Mouse (Mus musculus): ENCODE results near the gene Agpat2. TPM values are rescaled to one million over a fixed set of nuclear protein-coding genes. Genes with fewer than 3 reads are reported as not detected.

Gene Agpat2
- polyA plus RNA-seq, 1 experiment from 2014 or later, result 13.1 TPM

GRCm38 (mm10) chr2:26543155-26543554, 61.1 kb downstream of the Agpat2 start:
- H3K27ac ChIP-seq, result no peak overlapping the region
- H3K9me3 ChIP-seq (replicated peaks), result no peaks in the 10 kb centered on the region
- peaks cover 41% of the 10 kb centered on the region for H3K4me1 ChIP-seq
- no peak overlapping the region for H3K4me3 ChIP-seq
- no peaks in the 10 kb centered on the region; the same call in none of the 2 replicates for H3K27me3 ChIP-seq
- H3K36me3 ChIP-seq, result no peaks in the 10 kb centered on the region
- no peak for ATAC-seq (ENCODE audit: low FRiP score)
- no peak overlapping the region for H3K4me2 ChIP-seq (replicated peaks)
- 72% methylated on average over 4 of the region's 4 CpGs for WGBS
- no peak overlapping the region for H3K9ac ChIP-seq

MicroRNAs within 50 kb of the gene (microRNA counts, 519-probe panel; counts per million panel counts)
- microRNA mmu-miR-126-3p (6,145 counts per million, percentile 97 among the panel's probes with 10 or more counts), microRNA mmu-miR-126-5p (3,059 counts per million, percentile 69 among the panel's probes with 10 or more counts)

Small RNAs within 50 kb of the gene (microRNA-seq; reads per million reads assigned to microRNA genes)
- gene Mir126a (1.6 reads per million), gene Mir126b (not detected)

Other genes with a start within 250 kb of the Agpat2 start
- gene Card9, start 243.5 kb downstream of the Agpat2 start, polyA plus RNA-seq (2016; fragmentation: Nextera tagmentation; extraction: Ambion mirVana), result 0.78 and 1.1 TPM in 2 replicates
- gene Snapc4, start 223.8 kb downstream of the Agpat2 start, polyA plus RNA-seq (2016; fragmentation: Nextera tagmentation; extraction: Ambion mirVana), result 36.2 and 37.3 TPM in 2 replicates
- gene Entr1, start 215.1 kb downstream of the Agpat2 start, polyA plus RNA-seq (2016; fragmentation: Nextera tagmentation; extraction: Ambion mirVana), result 179 and 188 TPM in 2 replicates
- gene Pmpca, start 215.1 kb downstream of the Agpat2 start, polyA plus RNA-seq (2016; fragmentation: Nextera tagmentation; extraction: Ambion mirVana), result 107 and 110 TPM in 2 replicates
- gene Inpp5e, start 195.2 kb downstream of the Agpat2 start, polyA plus RNA-seq (2016; fragmentation: Nextera tagmentation; extraction: Ambion mirVana), result 31.4 and 35.4 TPM in 2 replicates
- 32.3 and 35.3 TPM in 2 replicates for gene Sec16a, start 159.2 kb downstream of the Agpat2 start, polyA plus RNA-seq (2016; fragmentation: Nextera tagmentation; extraction: Ambion mirVana)
- gene Notch1, start 87.8 kb downstream of the Agpat2 start, polyA plus RNA-seq (2016; fragmentation: Nextera tagmentation; extraction: Ambion mirVana), result 38.0 and 41.0 TPM in 2 replicates
- gene Egfl7, start 24.4 kb downstream of the Agpat2 start, polyA plus RNA-seq (2016; fragmentation: Nextera tagmentation; extraction: Ambion mirVana), result 61.4 and 72.1 TPM in 2 replicates
- gene Gm20532, start 17.8 kb downstream of the Agpat2 start, polyA plus RNA-seq (2016; fragmentation: Nextera tagmentation; extraction: Ambion mirVana), result not detected in 2 replicates
- 70.1 and 73.7 TPM in 2 replicates for gene Fam69b, start 24.0 kb upstream of the Agpat2 start, polyA plus RNA-seq (2016; fragmentation: Nextera tagmentation; extraction: Ambion mirVana)
- not detected in 2 replicates for gene Lcn4, start 66.9 kb upstream of the Agpat2 start, polyA plus RNA-seq (2016; fragmentation: Nextera tagmentation; extraction: Ambion mirVana)